Mouse (Mus musculus): ENCODE results near the gene Gnai3.

DNA sequence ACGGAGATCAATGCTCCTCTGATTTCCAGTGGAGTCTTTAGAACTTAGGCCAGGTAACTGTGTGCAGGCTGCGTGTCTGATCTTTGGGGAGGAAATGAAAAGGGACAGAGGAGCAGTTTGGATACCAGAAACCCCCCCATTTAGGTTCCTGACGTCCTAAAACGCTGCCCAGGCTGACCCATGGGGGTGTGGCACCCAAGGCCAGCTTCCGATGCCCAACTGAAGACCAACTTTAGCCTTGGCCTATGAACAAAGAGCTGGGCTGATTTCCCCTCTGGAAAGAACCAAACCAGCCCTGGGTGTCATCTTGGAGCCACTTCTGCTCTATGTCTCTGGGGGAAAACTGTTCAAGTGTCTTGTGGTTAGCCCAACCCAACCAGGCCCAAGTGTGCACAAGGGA, 18.1 kb upstream of the Gnai3 start:
- TF ChIP-seq CTCF (IDR thresholded peaks at IDR 0.05; ENCODE audit: low read depth) (no peak), EP300 (IDR thresholded peaks at IDR 0.05; ENCODE audit: low read depth) (no peak)
